Mouse (Mus musculus) CH12.LX (cell line): Measurements from ENCODE around the gene Pamr1. TPM values are rescaled to one million over a fixed set of nuclear protein-coding genes. Genes with fewer than 3 reads are reported as not detected.

Experiments used
- polyA plus RNA-seq: library from polyadenylated mRNA; unstranded; fragments of >175 nt; gene quantifications from 2 replicates; pipeline ENCODE4 v1.2.1, GENCODE M21; 2012; ENCODE audit warnings: low read depth; ENCODE audit not compliant: insufficient read length
- total RNA-seq, 2 experiments: library from RNA; depleted of rRNA; stranded (reverse); fragments of 300-350 nt in 1 of 2; fragments of >200 nt in 1 of 2; gene quantifications; 2 replicates each; pipeline ENCODE4 v1.2.3; 2012 to 2014

Pamr1 gene
- total and polyA plus RNA-seq, 3 experiments, result 0.08 to 0.28 (median 0.24) TPM

Other genes with a start within 250 kb of the Pamr1 start
- gene Trim44, start 142.2 kb upstream of the Pamr1 start, total RNA-seq (2012; rRNA removed), result 20.7 and 22.7 TPM in 2 replicates
- 26.9 and 28.0 TPM in 2 replicates for gene Trim44, start 142.2 kb upstream of the Pamr1 start, total RNA-seq (2014; rRNA removed)
- 77.5 and 80.9 TPM in 2 replicates for gene Trim44, start 142.2 kb upstream of the Pamr1 start, polyA plus RNA-seq
- gene Fjx1, start 97.5 kb upstream of the Pamr1 start, total RNA-seq (2012; rRNA removed), result 0.17 and 0.25 TPM in 2 replicates
- 0.41 and 0.55 TPM in 2 replicates for gene Fjx1, start 97.5 kb upstream of the Pamr1 start, total RNA-seq (2014; rRNA removed)
- 0.43 and 0.53 TPM in 2 replicates for gene Fjx1, start 97.5 kb upstream of the Pamr1 start, polyA plus RNA-seq
- 0.80 and 1.6 TPM in 2 replicates for gene Slc1a2, start 108.6 kb downstream of the Pamr1 start, total RNA-seq (2012; rRNA removed)
- gene Slc1a2, start 108.6 kb downstream of the Pamr1 start, total RNA-seq (2014; rRNA removed), result 0.59 and 1.3 TPM in 2 replicates
- 1.3 and 1.6 TPM in 2 replicates for gene Slc1a2, start 108.6 kb downstream of the Pamr1 start, polyA plus RNA-seq